ENCODE assay signal across 26 mouse cellular contexts in the genomic region with DNA sequence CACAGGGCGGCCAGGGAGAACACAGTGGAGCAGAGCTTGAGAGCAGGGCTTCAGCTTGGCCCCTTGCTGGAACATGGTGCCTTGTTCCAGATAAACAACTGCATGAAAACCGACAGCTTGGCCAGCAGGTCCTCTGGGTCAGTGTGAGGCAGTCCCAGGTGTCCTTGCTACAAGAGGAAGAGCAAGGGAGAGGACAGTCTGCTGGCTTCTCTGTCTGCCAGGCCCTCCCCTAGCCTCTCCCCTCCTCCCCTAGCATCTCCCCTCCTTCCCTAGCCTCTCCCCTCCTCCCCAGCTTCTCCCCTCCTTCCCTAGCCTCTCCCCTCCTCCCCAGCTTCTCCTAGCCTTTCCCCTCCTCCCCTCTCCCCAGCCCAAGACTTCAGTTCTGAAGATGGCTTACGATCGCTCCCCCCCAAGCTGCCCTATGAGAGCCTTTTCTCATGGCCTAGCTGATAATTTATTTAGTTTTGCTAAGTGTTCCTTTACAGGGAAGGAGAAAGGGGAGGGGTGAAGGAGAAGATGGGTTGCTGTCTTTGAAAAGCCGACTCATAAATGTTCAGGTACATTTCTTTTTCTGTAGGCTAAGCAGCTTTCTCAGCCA.
DNase-seq lines count a peak whose midpoint lies in the region; ATAC-seq and TF ChIP-seq lines count a peak whose summit lies in the region.
"Had no signal": no experiment of that assay in that cellular context is flagged by ENCODE, and none has a peak within 500 bp of the region (broad histone marks: within the 10 kb centered on the region; RNA-seq: fewer than 3 reads in every experiment).

No protein-coding gene starts in this region.

- no peak overlapping the region for H3K4me2 ChIP-seq in hindbrain, postnatal 0 days (ENCODE audit: low read depth, low read length)
- no peak overlapping the region for H3K4me2 ChIP-seq in hindbrain, embryonic 16.5 days (ENCODE audit: low read length)
- no peak overlapping the region for H3K4me2 ChIP-seq in neural tube, embryonic 13.5 days
- H3K4me2 ChIP-seq: embryonic facial prominence, embryonic 15.5 days; forebrain, embryonic 15.5 days; heart, embryonic 15.5 days; hindbrain, embryonic 13.5 days; liver, embryonic 12.5 days had no signal

- no peak for DNase-seq in hindbrain, postnatal 0 days (ENCODE audit: low spot score)
- DNase-seq in retina, postnatal 1 day, result peak; percentile 18
- no peak for DNase-seq in retina, embryonic 14.5 days (ENCODE audit: low spot score)
- DNase-seq in urinary bladder, postnatal 4 days (ENCODE audit: low spot score in 2 of 2), result no peak
- DNase-seq in thymus, adult 18-20 months, result no peak
- DNase-seq: adrenal gland, postnatal 14 days; cerebellum, adult 11-12 months; cerebellum, postnatal 10 days; gastrocnemius, postnatal 25 days; heart, adult 11 months; kidney, adult 11 months; layer of hippocampus, postnatal 36 days; left cerebral cortex, postnatal 4 days; liver, postnatal 0 days; lung, postnatal 36 days; right cerebral cortex, postnatal 14 days; thymus, postnatal 14 days had no signal

- TF ChIP-seq CTCF in hindbrain, postnatal 0 days (IDR thresholded peaks at IDR 0.05; ENCODE audit: low read depth), result no peak

- H3K9ac ChIP-seq in hindbrain, postnatal 0 days (replicated peaks; ENCODE audit: low read length), result no peak overlapping the region
- H3K9ac ChIP-seq in hindbrain, embryonic 16.5 days (ENCODE audit: low read depth, low read length), result no peak overlapping the region
- H3K9ac ChIP-seq in neural tube, embryonic 13.5 days, result no peak overlapping the region
- H3K9ac ChIP-seq: embryonic facial prominence, embryonic 15.5 days; forebrain, embryonic 15.5 days; heart, embryonic 15.5 days; hindbrain, embryonic 13.5 days; liver, embryonic 12.5 days; liver, postnatal 0 days had no signal

- 53% methylated on average over 5 of the region's 5 CpGs for WGBS in hindbrain, postnatal 0 days
- WGBS in hindbrain, embryonic 16.5 days, result 52% methylated on average over 5 of the region's 5 CpGs
- WGBS in neural tube, embryonic 13.5 days, result 41% methylated on average over 5 of the region's 5 CpGs

- no peaks in the 10 kb centered on the region for H3K9me3 ChIP-seq in hindbrain, postnatal 0 days (ENCODE audit: low read length)
- no peaks in the 10 kb centered on the region for H3K9me3 ChIP-seq in hindbrain, embryonic 16.5 days (ENCODE audit: control insufficient read depth, low read length)
- H3K9me3 ChIP-seq in neural tube, embryonic 13.5 days, result no peaks in the 10 kb centered on the region
- H3K9me3 ChIP-seq: embryonic facial prominence, embryonic 15.5 days; forebrain, embryonic 15.5 days; heart, embryonic 10.5 days; heart, embryonic 15.5 days; hindbrain, embryonic 13.5 days; liver, embryonic 12.5 days had no signal

- H3K27me3 ChIP-seq in hindbrain, postnatal 0 days (ENCODE audit: insufficient read depth, low read length), result no peaks in the 10 kb centered on the region
- H3K27me3 ChIP-seq in hindbrain, embryonic 16.5 days (replicated peaks; ENCODE audit: control insufficient read depth, insufficient read depth, low read length), result no peaks in the 10 kb centered on the region; the same call in 1 of the 2 replicates
- H3K27me3 ChIP-seq in neural tube, embryonic 13.5 days, result no peaks in the 10 kb centered on the region; the same call in 1 of the 2 replicates
- H3K27me3 ChIP-seq: embryonic facial prominence, embryonic 15.5 days; forebrain, embryonic 15.5 days; heart, embryonic 15.5 days; liver, embryonic 12.5 days had no signal

- no peak for ATAC-seq in hindbrain, postnatal 0 days
- ATAC-seq in hindbrain, embryonic 16.5 days, result no peak
- peak; percentile 24; the same call in 1 of the 2 replicates for ATAC-seq in neural tube, embryonic 13.5 days (ENCODE audit: low read depth)
- ATAC-seq: forebrain, embryonic 15.5 days; inflammation-experienced regulatory T-cells, adult 6 months; liver, embryonic 12.5 days; liver, postnatal 0 days had no signal

- H3K27ac ChIP-seq in hindbrain, postnatal 0 days, result 0 out of 2 replicates have a peak overlapping the region, but pooled peaks have one; percentile 15
- no peak overlapping the region for H3K27ac ChIP-seq in hindbrain, embryonic 16.5 days (ENCODE audit: low read depth, low read length)
- H3K27ac ChIP-seq in neural tube, embryonic 13.5 days (replicated peaks), result 0 out of 2 replicates have a peak overlapping the region, but pooled peaks have one; percentile 14
- H3K27ac ChIP-seq: embryonic facial prominence, embryonic 15.5 days; forebrain, embryonic 15.5 days; heart, embryonic 10.5 days; heart, embryonic 15.5 days; hindbrain, embryonic 13.5 days; liver, embryonic 12.5 days had no signal

- no peaks in the 10 kb centered on the region for H3K36me3 ChIP-seq in hindbrain, postnatal 0 days (ENCODE audit: insufficient read depth, low read length)
- H3K36me3 ChIP-seq in hindbrain, embryonic 16.5 days (ENCODE audit: control insufficient read depth, insufficient read depth, low read length), result no peaks in the 10 kb centered on the region
- H3K36me3 ChIP-seq in neural tube, embryonic 13.5 days, result no peaks in the 10 kb centered on the region
- H3K36me3 ChIP-seq: embryonic facial prominence, embryonic 15.5 days; forebrain, embryonic 15.5 days; heart, embryonic 10.5 days; heart, embryonic 15.5 days; hindbrain, embryonic 13.5 days; liver, embryonic 12.5 days had no signal

- H3K4me3 ChIP-seq in hindbrain, postnatal 0 days (ENCODE audit: low read length), result no peak overlapping the region
- no peak overlapping the region for H3K4me3 ChIP-seq in hindbrain, embryonic 16.5 days (ENCODE audit: low read length)
- H3K4me3 ChIP-seq in neural tube, embryonic 13.5 days, result no peak overlapping the region
- H3K4me3 ChIP-seq: embryonic facial prominence, embryonic 15.5 days; forebrain, embryonic 15.5 days; heart, embryonic 10.5 days; heart, embryonic 15.5 days; hindbrain, embryonic 13.5 days; liver, embryonic 12.5 days had no signal

- H3K4me1 ChIP-seq in hindbrain, postnatal 0 days (ENCODE audit: insufficient read depth, low read length), result no peaks in the 10 kb centered on the region
- H3K4me1 ChIP-seq in hindbrain, embryonic 16.5 days (ENCODE audit: control insufficient read depth, insufficient read depth, low read depth, low read length), result no peaks in the 10 kb centered on the region
- H3K4me1 ChIP-seq in neural tube, embryonic 13.5 days (replicated peaks), result peaks cover 12% of the 10 kb centered on the region
- H3K4me1 ChIP-seq: forebrain, embryonic 15.5 days; heart, embryonic 15.5 days; liver, embryonic 12.5 days had no signal
